Mouse (Mus musculus) frontal cortex, postnatal 36 days (tissue): ENCODE results near the gene Smarcd3.

ENCODE experiments used
- DNase-seq, 2 experiments: peaks; one replicate each; pipeline ENCODE4 v3.0.0; 2022; ENCODE audit warnings: low spot score in 2 of 2

Smarcd3 gene

GRCm38 (mm10) chr5:24623986-24624821 is at the start of gene Smarcd3:
Gene Smarcd3, minus strand, starts transcription at chr5:24624411.
- DNase-seq = peak; percentile 81 to 84

GRCm38 (mm10) chr5:24661457-24661856 is 37.2 kb upstream of the Smarcd3 start:
- no peak for DNase-seq

- no peak for DNase-seq
Measured at GRCm38 (mm10) chr5:24659708-24660423, 35.7 kb upstream of the Smarcd3 start.

- DNase-seq = no peak
Measured at GRCm38 (mm10) chr5:24657113-24657512, 32.9 kb upstream of the Smarcd3 start.

- DNase-seq = no peak
Measured at GRCm38 (mm10) chr5:24654491-24654890, 30.3 kb upstream of the Smarcd3 start.

- DNase-seq = no peak
Measured at GRCm38 (mm10) chr5:24652780-24653179, 28.6 kb upstream of the Smarcd3 start.

GRCm38 (mm10) chr5:24651768-24652752 is 27.8 kb upstream of the Smarcd3 start:
- DNase-seq = peak; percentile 91

GRCm38 (mm10) chr5:24651356-24651755 is 27.1 kb upstream of the Smarcd3 start:
- DNase-seq = no peak

- DNase-seq = no peak
Measured at GRCm38 (mm10) chr5:24649701-24650100, 25.5 kb upstream of the Smarcd3 start.

- DNase-seq = no peak
Measured at GRCm38 (mm10) chr5:24649231-24649630, 25.0 kb upstream of the Smarcd3 start.

GRCm38 (mm10) chr5:24645454-24645853 is 21.2 kb upstream of the Smarcd3 start:
- DNase-seq = no peak

GRCm38 (mm10) chr5:24639081-24639480 is 14.9 kb upstream of the Smarcd3 start:
- no peak for DNase-seq

GRCm38 (mm10) chr5:24638131-24638530 is 13.9 kb upstream of the Smarcd3 start:
- DNase-seq = no peak

- DNase-seq = no peak
Measured at GRCm38 (mm10) chr5:24636987-24637386, 12.8 kb upstream of the Smarcd3 start.

- no peak for DNase-seq
Measured at GRCm38 (mm10) chr5:24635526-24636141, 11.4 kb upstream of the Smarcd3 start.

GRCm38 (mm10) chr5:24635093-24635492 is 10.9 kb upstream of the Smarcd3 start:
- DNase-seq = no peak

- DNase-seq = no peak
Measured at GRCm38 (mm10) chr5:24629712-24630111, 5.5 kb upstream of the Smarcd3 start.

GRCm38 (mm10) chr5:24624822-24625120 is 560 bp upstream of the Smarcd3 start:
- no peak for DNase-seq

- no peak for DNase-seq
Measured at GRCm38 (mm10) chr5:24623041-24623985, 898 bp downstream of the Smarcd3 start.

GRCm38 (mm10) chr5:24622386-24623040 is 1.7 kb downstream of the Smarcd3 start:
- DNase-seq = no peak
